Mouse (Mus musculus) lung, postnatal 14 days (tissue): ENCODE data around the gene Irgc1.

Experiments used
- DNase-seq: peaks from one replicate; pipeline ENCODE4 v3.0.0; 2021

The Irgc1 gene

DNA sequence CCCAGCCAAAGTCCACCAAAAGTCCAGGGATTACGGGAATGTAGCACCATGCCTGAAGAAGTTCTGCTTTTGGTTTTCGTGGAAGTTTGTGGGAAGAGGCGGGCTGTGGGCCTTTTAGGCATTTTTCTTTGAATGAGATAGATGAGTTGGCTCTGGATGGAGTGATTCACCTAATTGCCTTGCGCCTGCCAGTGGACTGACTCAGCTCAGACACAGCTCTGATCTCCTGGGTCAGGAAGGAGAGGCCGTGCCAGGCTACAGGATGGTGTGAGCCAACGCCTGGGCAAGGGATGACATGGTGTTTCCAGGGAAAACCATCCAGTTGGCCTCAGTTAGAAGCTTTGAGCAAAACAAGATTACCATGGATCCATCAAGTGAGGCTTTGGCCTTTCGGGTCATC lies 18.3 kb upstream of the Irgc1 start:
- no peak for DNase-seq

DNA sequence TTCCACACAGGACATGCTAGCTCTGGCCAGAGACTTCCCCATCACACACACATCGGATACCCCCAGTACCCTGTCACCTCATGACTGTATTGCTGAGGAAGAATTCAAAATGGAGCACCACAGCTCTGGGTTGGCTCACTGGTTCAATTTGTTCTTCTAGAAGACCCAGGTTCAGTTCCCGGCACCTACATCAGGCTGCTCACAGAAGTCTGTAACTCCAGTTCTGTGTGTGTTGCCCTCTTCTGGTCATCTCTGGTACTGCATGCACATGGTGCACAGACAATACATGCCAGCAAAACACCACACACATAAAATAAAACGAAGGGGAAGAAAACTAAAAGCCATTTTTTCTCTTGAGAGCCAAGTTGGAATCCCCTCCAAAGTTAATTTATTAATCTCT lies 17.0 kb upstream of the Irgc1 start:
- no peak for DNase-seq

DNA sequence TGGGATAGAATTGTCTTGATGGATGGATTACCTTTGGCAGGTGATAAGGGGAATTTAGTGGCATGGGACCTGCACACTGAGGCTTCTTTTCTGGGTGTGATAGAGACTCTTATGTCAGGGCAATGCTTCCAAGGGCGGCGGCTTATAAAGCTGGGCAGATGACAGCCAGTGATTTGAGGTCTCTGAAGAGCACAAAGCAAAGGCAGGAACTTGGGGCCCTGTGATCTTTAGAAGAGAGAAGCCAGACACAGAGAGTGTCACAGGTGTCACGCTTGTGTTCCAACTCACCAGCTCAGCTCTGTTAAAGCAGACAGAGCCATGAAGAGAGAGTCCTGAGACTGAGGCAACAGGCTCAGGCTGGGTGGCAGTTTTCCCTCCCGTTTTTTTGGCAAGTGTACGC lies 15.8 kb upstream of the Irgc1 start:
- DNase-seq = no peak

DNA sequence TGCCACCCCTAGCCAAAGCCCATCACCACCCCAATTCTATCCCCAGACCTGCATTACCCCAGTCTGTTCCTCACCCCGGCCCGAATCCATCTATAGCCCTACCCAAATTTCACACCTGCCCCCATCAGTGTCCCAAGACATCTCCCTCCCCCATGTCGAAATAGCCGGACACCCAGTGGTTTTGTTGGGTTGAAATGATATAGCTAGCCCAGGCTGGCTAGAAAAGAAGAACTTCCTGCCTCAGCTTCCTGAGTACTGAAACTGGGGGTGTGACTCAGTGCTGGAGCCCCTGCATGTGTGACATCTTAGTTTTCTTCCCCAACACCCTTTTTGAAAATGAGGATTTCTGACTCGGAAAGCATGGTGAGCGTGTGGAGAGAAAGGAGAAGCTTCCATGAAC lies 14.7 kb upstream of the Irgc1 start:
- no peak for DNase-seq

DNA sequence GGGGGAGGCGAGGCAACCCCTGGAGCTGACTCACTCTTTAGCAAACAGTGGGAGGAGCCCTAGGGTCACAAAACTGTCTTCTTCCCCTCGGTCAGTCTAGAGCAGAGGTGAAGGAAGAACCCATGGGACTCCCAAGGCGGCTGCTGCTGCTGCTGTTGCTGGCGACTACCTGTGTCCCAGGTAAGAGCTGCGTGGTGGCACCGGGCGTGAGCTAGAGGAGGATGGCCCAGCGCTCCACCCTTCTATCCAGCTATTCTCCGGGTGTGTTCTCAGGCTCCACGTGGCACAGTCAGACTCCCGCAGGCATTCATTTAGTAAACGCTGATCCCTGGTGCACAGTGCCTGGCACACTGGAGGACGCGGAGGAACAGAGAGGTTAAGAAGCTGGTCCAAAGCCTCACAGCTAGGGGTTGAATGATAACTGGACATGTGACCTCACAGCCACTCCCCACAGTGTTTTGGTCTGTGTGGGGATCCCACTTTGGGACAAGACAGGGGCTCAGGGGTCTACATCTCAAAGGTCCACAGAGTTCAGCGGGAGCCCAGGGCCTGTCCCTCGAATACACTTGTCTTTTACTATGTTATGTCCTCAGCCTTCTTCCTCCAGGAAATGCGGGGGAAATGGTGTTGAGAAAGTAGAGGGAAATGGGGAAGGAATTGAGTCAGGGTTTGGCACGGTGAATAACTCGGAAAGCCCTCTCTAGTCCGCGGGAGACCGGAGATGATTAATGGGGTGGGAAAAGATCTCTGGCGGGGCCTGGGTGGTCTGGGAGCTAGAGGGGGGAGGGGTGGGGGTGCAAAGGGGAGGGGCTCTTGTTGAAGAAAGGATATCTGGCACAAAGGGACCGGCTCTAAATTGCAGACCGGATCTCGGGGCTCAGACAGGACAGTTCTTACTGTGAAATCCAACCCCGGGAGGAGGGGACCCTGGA lies 10.6 kb upstream of the Irgc1 start, which contains the start of gene Plaur:
Gene Plaur, plus strand, starts transcription at position 97 of the 932 bp plus-strand sequence.
- DNase-seq = peak; percentile 54

DNA sequence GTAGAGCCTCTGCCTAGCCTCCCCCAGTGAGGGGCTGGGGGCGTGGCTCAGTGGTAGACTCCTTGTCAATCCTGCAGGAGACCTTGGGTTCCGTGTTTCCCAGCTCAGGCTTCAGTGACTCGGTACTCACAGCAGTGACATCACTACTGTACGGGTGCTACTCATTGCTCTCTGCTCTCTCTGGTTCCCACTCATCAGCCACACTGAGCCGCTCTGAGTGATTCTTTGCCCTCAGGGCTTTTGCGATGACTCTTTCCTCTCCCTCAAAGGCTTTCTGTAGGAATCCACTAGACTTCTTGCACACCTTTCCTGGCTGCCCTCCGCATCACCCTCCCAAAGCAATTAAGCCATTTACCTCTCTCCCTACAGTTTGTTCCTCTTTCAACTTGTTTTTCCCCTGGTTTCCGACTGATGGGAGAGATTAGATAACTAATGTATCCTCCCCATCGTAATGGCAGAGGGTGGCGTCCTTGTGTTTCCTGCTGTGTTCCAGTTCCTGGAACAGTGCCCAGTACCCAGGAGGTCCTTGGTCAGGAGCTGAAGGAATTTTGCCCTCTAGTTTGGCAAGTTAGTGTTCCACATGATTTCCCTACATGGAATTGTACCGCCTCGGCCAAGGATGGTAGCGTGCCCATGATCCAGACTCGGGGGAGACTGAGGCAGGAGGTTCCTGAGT lies 9.4 kb upstream of the Irgc1 start:
- DNase-seq = peak; percentile 70

DNA sequence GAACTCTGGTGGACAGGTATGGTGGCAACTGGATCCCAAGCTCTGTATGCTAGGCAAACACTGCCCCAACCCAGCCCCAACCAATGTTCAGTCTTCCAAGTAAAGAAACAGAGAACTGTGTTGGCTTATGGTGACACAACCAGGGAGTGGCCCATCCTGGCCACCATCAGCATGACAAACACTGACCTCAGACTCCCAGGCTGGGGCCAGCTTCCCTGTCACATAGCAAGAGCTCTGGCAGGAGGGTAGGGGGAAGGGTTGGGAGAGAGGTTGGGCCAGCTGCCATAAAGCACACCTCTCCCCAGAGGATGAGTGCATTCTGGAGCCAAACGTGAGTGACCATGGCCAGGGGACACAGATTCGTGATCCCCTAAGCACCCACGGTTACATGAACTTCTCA lies 7.7 kb upstream of the Irgc1 start:
- DNase-seq = peak; percentile 45

DNA sequence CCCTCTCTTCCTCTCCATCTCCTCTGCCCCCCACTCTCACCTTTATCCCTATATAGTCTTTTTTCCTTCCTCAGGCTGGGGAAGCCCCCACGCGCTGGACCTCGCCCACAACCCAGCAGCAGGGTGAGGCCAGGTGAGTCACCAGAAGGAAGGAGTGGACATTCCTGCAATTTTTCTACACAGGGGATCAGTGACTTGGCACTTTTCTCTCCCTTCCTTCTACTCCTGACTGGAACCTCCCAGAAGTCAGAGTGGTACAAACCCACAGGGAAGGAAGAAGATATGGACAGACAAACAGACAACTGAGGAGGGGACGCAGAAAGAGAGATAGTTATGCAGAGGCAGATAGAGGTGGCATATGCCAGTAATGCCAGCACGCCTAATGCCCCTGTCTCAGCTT lies 7.3 kb upstream of the Irgc1 start:
- no peak for DNase-seq

DNA sequence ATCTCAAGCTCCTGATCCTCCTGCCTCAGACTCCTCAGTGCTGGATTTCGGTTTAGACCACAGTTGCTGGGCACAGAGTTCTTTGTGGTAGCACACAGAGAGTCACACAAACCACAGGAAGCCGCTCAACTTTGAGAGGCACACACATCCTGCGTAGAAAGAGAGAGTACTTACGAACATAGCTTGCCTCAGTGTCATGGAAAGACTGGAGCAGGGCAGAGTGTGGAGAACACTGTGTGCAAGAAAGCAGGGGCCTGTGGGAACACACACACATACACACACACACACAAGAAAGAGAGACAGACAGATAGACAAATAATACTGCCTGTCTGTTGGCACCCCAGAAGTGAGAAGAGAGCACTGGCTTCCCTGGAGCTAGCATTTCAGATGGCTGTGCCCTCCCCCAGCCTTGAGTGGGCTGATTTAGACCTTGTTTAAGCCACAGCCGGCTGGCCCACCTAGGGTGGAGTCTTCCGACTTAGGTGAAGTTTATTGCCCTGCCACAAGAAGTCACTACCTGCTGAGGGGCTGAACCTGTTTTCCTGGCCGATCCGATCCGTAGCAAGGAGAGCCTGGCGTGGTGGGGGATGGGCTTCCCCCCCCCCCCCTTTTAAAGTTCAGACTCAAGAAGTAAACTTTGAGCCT lies 5.8 kb upstream of the Irgc1 start:
- DNase-seq = no peak

DNA sequence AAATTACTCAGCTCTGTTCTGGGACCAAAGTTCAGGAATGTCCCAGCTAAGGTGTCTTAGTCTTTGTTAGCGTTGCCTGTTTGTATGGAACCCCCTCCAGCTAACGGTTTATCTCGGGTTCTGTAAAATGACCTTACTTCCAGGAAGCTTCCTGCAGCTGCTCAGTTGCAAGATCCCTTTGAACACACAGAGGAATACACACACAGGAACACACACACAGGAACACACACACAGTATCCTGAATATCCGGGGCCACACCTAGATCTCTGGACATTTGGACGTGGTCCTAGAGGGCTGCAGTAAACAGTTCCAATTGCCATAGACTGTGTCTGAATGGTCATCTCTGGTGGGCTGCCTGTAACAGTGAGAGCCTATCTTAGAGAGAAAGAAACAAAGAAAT lies 3.6 kb upstream of the Irgc1 start:
- DNase-seq = no peak

DNA sequence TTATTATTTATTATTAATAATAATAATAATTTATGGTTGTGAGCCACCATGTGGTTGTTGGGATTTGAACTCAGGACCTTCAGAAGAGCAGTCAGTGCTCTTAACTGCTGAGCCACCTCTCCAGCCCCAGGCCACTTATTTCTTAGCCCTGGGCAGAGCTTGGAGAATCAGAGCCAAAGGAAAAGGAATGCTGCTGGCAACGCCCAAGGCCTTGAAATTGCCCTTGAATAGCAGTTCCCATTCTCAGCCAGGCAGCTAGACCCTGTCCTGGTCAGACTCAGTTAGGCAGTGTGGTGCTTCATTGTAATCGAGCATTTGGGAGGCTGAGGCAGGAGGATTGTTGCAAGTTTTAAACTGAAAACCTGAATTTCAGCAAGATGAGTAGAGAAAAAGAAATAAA lies 2.1 kb upstream of the Irgc1 start:
- no peak for DNase-seq

DNA sequence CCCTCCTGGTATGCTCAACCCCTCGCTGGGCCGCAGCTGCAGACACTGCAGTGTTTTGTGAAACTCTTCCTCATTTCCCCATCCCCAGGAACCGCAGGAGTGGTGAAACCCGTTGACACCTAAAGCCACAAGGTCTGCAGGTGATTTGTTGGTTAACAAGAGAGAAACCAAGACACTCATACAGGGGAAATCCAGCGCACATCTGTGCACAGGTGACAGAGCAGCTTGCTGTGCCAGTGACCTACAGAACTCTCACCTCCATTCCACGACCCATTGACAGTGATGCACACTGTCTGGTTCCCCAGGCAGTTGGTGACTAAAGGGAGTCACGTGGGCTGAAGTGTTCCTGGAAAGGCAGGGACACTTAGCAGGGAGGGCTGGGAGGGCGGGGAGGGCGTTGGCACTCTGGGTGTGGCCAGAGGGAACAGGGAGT lies 1.5 kb downstream of the Irgc1 start:
- no peak for DNase-seq

DNA sequence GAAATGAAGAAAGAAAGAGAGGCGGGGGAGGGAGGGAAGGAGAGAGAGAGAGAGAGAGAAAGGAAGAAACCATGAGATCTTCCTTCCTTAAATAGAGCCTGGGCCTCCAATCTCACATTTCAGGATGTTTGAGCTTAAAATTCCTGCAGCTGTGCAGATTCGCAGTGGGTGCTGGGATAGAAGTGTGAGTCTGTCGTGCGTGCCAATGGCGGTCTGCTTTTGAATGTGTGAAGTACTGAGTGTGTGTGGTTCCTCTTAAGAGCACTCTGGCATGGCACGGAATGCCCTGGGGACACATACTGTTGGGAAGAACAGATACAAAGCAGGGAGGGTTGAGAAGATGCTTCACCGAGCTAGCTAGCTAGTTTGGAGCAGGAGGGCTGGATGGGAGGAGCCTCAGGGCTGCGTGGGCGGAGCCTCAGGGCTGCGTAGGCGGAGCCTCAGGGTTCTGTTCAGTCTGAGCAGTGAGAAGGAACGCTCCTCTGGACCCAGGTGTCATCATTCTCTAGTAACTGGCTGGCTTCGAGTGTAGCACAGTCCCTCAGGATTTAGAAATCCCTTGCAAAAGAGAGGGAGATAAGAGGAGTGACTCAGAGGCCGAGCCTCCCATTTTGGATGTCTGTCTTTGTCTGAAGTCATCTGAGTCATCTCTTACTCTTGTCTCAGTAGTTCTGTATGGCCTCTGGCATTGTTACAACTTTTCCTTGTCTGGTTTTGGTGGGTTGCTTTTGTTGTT lies 3.1 kb downstream of the Irgc1 start:
- DNase-seq = no peak

DNA sequence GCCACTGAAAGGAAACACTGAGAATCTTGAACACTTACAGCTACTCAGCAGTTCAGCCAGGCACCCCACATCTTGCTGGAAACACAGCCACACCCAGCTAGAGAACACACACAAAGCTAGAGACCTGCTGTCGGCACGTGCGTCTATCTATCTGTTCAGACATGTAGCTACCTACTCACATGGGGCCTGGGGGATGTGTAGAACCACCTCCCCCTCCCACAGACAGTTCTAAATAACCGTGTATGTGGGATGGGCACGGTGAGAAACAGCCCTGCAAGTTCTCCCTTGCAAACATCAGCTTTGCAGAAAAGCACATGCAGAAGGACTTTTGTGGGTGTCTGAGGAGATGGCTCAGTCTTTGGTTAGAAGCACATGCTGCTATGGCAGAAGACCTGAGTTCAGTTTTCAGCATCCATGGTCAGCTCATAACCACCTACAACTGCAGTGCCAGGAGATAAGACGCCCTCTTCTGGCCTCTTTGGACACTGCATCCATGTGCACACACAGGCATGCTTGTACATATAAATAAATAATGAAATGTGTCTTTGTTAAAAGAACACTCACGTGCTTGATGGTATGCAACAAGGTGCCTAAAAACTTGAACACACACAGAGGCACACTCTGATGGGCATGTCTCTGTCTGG lies 5.3 kb downstream of the Irgc1 start:
- no peak for DNase-seq

DNA sequence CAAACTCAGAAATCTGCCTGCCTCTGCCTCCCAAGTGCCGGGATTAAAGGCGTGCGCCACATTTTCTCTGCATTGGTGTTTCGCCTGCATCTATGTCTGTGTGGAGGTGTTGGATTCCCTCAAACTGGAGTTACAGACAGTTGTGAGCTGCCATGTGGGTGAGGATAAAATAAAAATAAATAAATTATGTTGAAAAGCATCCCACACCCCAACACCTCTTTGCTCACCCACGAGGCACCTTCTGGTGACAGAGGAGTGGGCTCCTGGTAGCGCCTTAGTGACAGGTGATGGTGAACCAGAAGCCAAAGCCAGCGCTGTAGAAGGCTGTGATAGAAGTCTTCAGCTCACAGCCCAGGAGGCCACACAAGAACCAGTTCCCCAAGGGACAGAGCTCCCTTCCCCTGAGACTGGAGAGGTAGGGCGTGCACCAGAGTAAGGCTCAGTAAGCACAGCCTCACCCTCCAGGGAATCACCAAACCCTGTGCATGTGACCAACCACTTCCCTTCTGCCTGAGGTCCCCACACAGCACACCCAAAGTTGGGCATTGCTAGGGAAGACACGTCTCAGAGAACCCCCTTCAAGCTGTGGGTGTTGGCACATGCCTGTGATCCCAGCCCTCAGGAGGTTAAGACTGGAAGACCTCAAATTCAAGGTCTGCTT lies 6.7 kb downstream of the Irgc1 start:
- DNase-seq = peak; percentile 36

DNA sequence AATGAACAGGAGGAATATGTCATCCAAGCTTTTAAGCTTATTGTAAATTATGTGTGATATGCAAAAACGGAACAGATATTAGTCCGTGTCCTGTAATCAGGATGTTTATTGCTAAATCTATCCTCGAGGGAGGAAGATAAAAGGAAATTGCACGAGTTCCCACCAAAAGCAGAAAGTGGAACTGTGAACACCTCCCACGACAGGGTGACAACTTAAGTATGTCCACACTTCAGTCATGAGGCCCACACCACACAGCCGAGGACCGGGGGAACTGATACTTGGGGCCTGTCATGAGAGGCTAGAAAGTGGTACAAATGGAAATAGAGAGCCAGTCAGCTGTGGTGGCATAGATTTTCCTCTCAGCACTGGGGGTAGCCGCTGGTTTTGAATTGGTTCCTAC lies 9.8 kb downstream of the Irgc1 start:
- DNase-seq = no peak

DNA sequence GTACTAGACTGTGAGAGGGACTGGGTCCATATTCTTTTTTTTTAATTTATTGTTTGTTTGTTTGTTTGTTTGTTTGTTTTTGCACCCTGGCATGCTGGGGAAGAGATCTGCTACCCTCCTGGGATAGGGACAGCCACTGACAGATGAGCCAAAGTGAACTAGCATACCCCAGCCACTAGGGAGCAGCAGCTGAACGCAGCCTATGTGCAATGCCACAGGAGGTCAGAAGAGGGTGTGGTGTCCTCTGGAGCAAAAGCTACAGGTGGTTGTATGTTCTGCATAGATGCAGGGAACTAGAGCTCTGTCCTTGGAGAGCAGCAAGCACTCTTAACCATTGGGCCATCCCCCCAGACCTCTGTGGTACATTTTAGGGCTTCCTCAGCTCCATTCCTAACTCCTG lies 10.3 kb downstream of the Irgc1 start:
- DNase-seq = peak; percentile 78

DNA sequence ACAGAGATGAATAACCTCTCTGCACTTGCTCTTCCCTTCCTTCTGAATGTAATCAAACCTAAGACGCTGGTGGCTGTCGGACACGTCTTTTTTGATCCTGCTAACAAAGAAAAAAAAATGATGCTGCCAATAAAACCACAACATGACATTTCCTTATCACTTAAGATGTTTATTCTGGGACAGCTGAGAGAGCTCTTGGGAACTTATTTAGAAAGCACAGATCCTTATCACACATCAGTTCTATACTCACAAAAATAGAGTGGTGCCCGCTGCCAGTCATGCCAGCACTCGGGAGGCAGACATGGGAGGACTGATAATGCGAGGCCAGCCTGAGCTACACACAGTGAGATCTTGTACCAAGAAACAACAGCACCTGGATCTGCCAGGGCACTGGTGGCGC lies 12.2 kb downstream of the Irgc1 start:
- no peak for DNase-seq

DNA sequence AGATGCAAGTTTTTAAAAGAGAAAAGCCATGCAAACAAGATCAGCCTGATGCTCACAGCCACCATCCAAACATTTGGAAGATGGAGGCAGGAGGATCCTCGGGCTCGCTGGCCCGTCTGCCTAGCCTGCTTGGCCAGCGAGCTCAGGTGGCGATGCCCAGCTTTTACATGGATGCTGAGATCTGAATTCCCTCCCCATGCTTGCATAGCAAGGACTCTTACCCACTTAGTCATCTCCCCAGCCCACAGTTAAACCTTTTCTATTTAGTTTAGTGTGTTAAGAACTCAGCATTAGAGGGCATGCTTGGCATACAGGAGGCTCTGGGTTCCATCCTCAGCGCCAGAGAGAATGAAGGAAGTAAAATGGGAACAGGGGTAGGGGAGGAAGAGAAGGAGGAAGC lies 12.9 kb downstream of the Irgc1 start:
- DNase-seq = no peak

DNA sequence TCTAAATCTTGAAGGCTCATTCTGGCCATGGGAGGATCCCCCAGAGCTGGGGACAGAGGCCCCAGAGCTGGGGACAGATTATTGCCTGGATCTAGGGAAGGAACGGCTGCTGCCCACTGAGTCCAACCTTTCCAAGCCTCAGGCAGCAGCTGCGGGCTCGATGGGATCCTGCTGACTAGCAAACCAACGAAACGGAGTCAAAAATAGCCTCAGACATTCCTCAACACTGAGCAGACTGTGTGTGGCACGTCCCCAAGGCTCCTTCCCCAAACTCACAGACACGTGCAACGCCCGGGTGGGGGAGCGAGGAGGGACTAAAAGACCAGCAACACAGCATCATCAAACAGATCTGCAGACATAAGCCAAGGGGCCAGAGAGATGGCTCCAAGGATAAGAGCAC lies 14.1 kb downstream of the Irgc1 start:
- no peak for DNase-seq

DNA sequence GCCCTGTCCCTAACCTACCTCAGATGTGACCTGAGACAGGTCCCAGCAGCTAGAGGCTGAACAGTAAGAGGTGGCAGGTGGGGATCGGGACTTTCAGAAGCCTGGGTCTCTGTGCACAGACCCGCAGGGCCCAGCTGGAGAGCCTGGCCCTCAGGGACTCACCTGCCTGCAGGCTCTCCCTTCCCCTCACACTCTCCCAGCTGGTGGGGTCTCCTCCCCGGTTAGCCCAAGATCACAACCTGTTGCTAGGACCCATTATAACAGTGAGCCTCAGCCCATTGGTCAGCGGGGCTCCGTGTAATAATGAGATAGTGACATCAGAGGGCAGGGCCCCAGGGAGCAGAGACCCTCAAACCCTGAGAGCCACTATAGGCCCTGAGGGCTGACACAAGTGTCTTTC lies 16.8 kb downstream of the Irgc1 start:
- no peak for DNase-seq

DNA sequence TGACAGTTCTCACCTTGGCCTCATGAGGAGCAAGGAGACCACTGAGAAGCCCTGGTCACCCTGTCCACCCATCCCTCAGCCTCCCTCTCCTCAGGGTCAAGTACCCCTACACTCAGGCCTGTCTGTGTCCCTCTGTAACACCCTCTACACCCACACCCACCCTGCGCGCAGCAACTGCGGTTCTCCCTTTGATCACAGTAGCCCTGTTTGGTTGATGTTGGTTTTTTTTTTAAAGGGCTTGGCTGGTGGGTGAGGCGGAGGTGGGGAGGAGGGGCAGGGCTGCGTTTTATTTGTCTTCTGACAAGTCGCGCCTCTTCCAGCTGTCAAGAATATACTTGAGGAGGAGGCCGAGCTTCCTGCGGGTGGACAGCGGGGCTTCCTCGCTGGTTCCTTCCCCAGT lies 20.4 kb downstream of the Irgc1 start:
- no peak for DNase-seq
